Mouse (Mus musculus) liver, embryonic 14.5 days (tissue): ENCODE measurements around the gene Rora. TPM values are rescaled to one million over a fixed set of nuclear protein-coding genes. Genes with fewer than 3 reads are reported as not detected.
A peak's percentile ranks its signal among the peaks of the same experiment; 100 is the strongest.

Source experiments
- ATAC-seq: fragments of 200-750 bp; cut with Nextera tagmentation; 2 replicates; pipeline ENCODE4 v1.8.0; 2017; ENCODE audit warnings: moderate number of reproducible peaks, mild to moderate bottlenecking, moderate library complexity; ENCODE audit not compliant: insufficient read depth
- DNase-seq, 3 experiments: peaks; one replicate each; pipeline ENCODE4 v3.0.0-alpha.2; 2012 to 2013; ENCODE audit warnings: low read depth in 3 of 3, low spot score in 3 of 3
- H3K27ac ChIP-seq: fragments of 300-500 bp; sonication (generic); 2 replicates; pipeline ENCODE4 v1.5.1; 2014; ENCODE audit warnings: moderate library complexity, mild to moderate bottlenecking, control low read depth, inconsistent platforms
- H3K27me3 ChIP-seq: fragments of 300-500 bp; sonication (generic); 2 replicates; pipeline ENCODE4 v1.6.1; 2014; ENCODE audit warnings: mild to moderate bottlenecking, low read length, moderate library complexity; ENCODE audit not compliant: control insufficient read depth, insufficient read depth
- H3K36me3 ChIP-seq: fragments of 300-500 bp; sonication (generic); replicated peaks from 2 replicates; pipeline ENCODE4 v1.6.1; 2014; ENCODE audit warnings: low read depth; ENCODE audit not compliant: control insufficient read depth, insufficient read depth
- H3K4me1 ChIP-seq, 2 experiments: fragments of 200-500 bp in 1 of 2; fragments of 300-500 bp in 1 of 2; sonication (generic) in 1 of 2; replicated peaks; 2 replicates each; pipeline ENCODE4 v1.6.1; 2012 to 2014; ENCODE audit warnings: antibody characterized with exemption in 1 of 2, inconsistent platforms in 1 of 2, low read length in 1 of 2; ENCODE audit not compliant: control insufficient read depth in 2 of 2, insufficient read depth in 2 of 2
- H3K4me2 ChIP-seq: fragments of 300-500 bp; sonication (generic); 2 replicates; pipeline ENCODE4 v1.6.1; 2014; ENCODE audit warnings: low read depth, mild to moderate bottlenecking, control low read depth, moderate library complexity
- H3K4me3 ChIP-seq, 2 experiments: fragments of 200-500 bp in 1 of 2; fragments of 300-500 bp in 1 of 2; sonication (generic) in 1 of 2; 2 replicates each; pipeline ENCODE4 v1.5.1; 2012 to 2014; ENCODE audit warnings: low read depth in 2 of 2, low read length in 2 of 2, mild to moderate bottlenecking in 2 of 2, control low read depth in 1 of 2, inconsistent platforms in 1 of 2, moderate library complexity in 1 of 2; ENCODE audit not compliant: insufficient read depth in 1 of 2
- H3K9ac ChIP-seq: fragments of 300-500 bp; sonication (generic); replicated peaks from 2 replicates; pipeline ENCODE4 v1.6.1; 2014; ENCODE audit warnings: mild to moderate bottlenecking, control low read depth, moderate library complexity
- H3K9me3 ChIP-seq: fragments of 300-500 bp; sonication (generic); 2 replicates; pipeline ENCODE4 v1.6.1; 2016; ENCODE audit warnings: low read length, mixed read lengths; ENCODE audit not compliant: control insufficient read depth
- CTCF ChIP-seq: IDR thresholded peaks from 2 replicates; pipeline ENCODE4 v1.5.1; 2016; ENCODE audit warnings: antibody characterized with exemption, low read depth, control low read depth
- EP300 ChIP-seq: IDR thresholded peaks from 2 replicates; pipeline ENCODE4 v1.6.1; 2016; ENCODE audit warnings: antibody characterized with exemption, low read depth
- WGBS: fragments of 180-500 bp; shearing (Covaris S2); extraction: QIAGEN DNeasy Blood & Tissue Kit; methylation state at CpG from one replicate; pipeline ENCODE4 v1.1.7; 2014; ENCODE audit not compliant: insufficient replicate concordance; 5-methylcytosine and 5-hydroxymethylcytosine counted together
- polyA plus RNA-seq, 2 experiments: library from polyadenylated mRNA; depleted of rRNA in 1 of 2; stranded (reverse) in 1 of 2; unstranded in 1 of 2; fragments of >200 nt; fragmentation: Nextera tagmentation in 1 of 2; extraction: Ambion mirVana in 1 of 2; gene quantifications; 2 replicates each; pipeline versions ENCODE4 v1.2.1 to v1.2.3; 2012 to 2014

Gene Rora
- polyA plus RNA-seq, 2 experiments: 0.85 to 2.9 TPM

DNA sequence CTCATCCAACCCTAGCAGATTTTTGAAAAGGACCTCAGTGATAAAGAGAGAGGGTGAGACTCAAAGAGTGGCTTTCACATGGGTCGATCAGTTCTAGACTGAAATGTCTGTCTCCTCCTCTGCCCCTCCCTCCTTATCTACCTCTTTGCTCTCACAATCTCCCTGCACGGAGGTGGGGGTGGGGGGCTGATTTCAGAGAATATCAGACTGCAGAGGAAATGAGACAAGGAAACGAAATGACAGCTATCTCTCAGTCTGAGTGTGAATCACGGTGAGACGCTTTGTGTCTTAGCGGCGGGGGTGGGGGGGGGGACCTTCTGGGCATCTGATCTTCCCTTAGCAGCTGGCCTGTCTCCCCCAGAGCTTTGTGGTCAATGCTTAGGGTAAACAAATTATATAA is 419.7 kb downstream of the Rora start:
- Histone ChIP-seq H3K4me1 (peaks cover 2 to 3% of the 10 kb centered on the region in 2 experiments; a peak in 1 of 4 replicates), H3K4me2 (no peak overlapping the region), H3K36me3 (no peaks in the 10 kb centered on the region), H3K4me3 (no peak overlapping the region), H3K27me3 (no peaks in the 10 kb centered on the region), H3K27ac (no peak overlapping the region), H3K9ac (no peak overlapping the region), H3K9me3 (no peaks in the 10 kb centered on the region)
- no peak for TF ChIP-seq EP300
- no peak for TF ChIP-seq CTCF
- ATAC-seq: no peak
- WGBS: 9% methylated on average over 7 of the region's 7 CpGs
- DNase-seq: no peak

DNA sequence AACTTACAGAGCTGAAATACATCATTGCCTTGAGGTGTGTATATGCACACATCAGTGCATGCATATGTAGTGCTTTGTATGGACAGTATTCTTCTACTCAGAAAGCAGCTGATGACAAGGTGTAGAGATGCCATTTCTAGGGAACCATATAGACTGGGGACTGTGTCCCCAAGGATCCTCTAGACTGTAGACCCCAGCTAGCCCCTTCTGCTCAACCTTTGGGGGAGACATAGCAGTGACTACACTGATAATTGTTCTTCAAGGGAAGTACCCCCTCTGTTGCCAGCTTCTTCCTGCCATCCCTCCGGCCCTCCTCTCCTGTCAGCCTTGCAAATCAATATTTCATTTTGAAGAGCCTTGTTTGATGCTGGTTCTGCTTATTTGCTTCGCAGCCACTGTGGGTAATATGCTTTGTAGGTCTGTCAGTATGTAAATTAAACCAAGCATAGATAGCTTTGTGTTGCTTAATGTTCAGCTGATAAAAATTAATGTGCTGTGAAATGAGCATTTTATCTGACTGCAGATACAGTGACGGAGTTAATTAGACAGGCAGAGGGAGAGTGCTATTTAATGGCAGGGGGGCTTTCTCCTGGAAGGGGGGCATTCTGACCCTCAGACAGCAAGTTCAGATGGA is 430.6 kb downstream of the Rora start:
- Histone ChIP-seq H3K4me3 (no peak overlapping the region), H3K9me3 (no peaks in the 10 kb centered on the region), H3K27ac (no peak overlapping the region), H3K4me2 (no peak overlapping the region), H3K27me3 (no peaks in the 10 kb centered on the region), H3K9ac (no peak overlapping the region; the same call in none of the 2 replicates), H3K4me1 (peaks cover 28 to 30% of the 10 kb centered on the region in 2 experiments), H3K36me3 (no peaks in the 10 kb centered on the region)
- DNase-seq: no peak
- no peak for ATAC-seq
- TF ChIP-seq EP300: no peak
- no peak for TF ChIP-seq CTCF
- 64% methylated on average over 3 of the region's 3 CpGs for WGBS

DNA sequence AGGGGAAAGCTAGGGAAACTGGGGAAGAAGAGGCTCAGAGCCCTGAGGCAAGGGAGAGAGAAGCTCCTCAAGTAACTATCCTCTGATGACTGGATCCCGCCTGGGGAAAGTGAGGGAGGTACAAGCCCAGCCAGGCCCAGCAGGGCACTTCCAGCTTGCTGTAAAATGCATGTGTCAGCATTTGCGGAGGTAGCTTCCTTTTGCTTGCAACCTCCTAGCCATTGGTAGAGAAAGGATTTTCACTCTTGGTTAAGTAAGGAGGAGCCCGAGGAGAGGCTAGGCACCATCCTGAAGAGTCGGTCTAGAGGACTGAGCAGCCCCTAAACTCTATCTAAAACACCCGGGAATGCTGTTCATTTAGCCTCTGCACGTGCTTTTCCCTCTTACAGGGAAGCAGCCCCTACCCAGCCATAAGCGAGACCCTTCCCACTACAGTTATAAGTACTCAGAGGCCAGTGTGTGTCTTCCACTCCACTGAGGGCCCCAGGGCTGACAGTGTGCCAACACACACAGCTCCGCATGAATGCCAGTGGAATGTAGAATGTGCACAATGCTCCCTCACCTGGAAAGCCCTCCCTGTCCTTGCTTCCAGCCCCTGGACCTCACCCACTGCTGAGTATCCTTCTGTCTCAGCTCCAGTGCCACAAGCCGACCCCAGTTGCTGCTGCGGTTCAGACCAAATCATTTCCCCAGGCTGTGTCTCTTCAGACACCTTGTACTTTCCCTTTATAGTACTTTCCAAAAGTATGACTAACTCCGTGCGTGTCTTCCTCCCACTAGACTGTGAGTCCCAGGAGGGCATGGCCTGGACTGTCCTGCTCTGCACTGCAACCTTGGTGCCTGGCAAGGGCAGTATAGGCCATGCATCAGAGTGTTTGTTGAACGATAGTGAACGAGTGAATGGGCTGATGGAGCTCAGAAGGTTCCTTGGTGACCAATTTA is 431.4 kb downstream of the Rora start:
- DNase-seq (no peak), ATAC-seq (no peak)
- Histone ChIP-seq H3K4me2 (no peak overlapping the region), H3K4me3 (no peak overlapping the region), H3K36me3 (no peaks in the 10 kb centered on the region), H3K4me1 (peaks cover 30 to 32% of the 10 kb centered on the region in 2 experiments), H3K9me3 (no peaks in the 10 kb centered on the region), H3K27me3 (no peaks in the 10 kb centered on the region), H3K9ac (no peak overlapping the region; the same call in 1 of the 2 replicates), H3K27ac (no peak overlapping the region)
- WGBS: 73% methylated on average over 14 of the region's 14 CpGs
- TF ChIP-seq CTCF (no peak), EP300 (no peak)

DNA sequence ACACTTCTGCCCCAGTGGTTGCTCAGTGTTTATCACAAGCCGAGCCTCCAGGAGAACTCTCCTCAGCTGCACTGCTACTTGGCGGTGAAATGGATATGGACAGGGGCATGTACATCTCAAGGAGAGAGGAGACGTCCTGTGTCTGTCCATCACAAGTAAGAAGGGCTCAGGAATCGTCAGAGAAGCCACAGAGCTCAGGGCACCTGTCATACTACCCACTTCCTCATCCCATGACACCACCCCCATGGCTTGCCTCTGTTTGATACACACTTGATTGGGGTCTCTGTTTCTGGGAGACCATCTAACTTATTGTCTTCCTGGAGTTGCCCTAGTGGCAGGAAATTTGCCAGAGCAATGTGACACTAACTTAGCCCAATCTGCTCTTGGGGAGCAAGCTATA is 433.3 kb downstream of the Rora start:
- 43% methylated on average over 4 of the region's 4 CpGs for WGBS
- ATAC-seq: peak; percentile 45; the same call in 1 of the 2 replicates
- Histone ChIP-seq H3K4me3 (no peak overlapping the region), H3K9ac (no peak overlapping the region), H3K4me2 (peak overlapping the region; percentile 50), H3K36me3 (no peaks in the 10 kb centered on the region), H3K4me1 (peaks cover 30 to 36% of the 10 kb centered on the region in 2 experiments), H3K9me3 (no peaks in the 10 kb centered on the region), H3K27ac (peak overlapping the region; percentile 77), H3K27me3 (no peaks in the 10 kb centered on the region)
- no peak for TF ChIP-seq EP300
- no peak for TF ChIP-seq CTCF
- DNase-seq: no peak

DNA sequence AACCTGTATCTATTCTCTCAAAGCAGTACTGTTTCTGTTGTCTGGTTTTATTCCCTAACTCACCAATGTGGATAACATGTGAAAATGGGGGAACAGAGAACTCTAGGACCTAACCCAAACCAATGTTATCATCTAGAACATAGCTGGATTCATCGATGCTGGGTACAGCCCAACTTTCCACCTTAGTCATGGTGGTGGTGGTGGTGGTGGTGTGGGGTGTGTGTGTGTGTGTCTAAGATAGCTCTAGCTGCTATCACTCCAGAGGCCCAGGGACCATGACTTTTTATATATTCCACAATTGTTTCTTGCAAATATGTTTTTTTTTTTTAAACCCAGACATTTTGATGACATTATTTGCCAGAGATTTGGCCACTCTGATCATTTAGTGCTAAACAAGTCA is 433.7 kb downstream of the Rora start:
- Histone ChIP-seq H3K4me3 (no peak overlapping the region), H3K4me2 (peak overlapping the region; percentile 50), H3K36me3 (no peaks in the 10 kb centered on the region), H3K9ac (peak overlapping the region; percentile 50), H3K9me3 (no peaks in the 10 kb centered on the region), H3K4me1 (peaks cover 30 to 40% of the 10 kb centered on the region in 2 experiments), H3K27me3 (no peaks in the 10 kb centered on the region), H3K27ac (peak overlapping the region; percentile 79)
- WGBS: 13% methylated on average over 1 of the region's 1 CpGs
- TF ChIP-seq EP300 (peak; percentile 71), CTCF (no peak)
- DNase-seq (peak in 1 of 3 experiments; percentile 60), ATAC-seq (peak; percentile 98)
